Mouse (Mus musculus) adrenal gland, postnatal 10 days (tissue): ENCODE results near the gene Kat2b. TPM values are rescaled to one million over a fixed set of nuclear protein-coding genes. Genes with fewer than 3 reads are reported as not detected.
"Not testable (repeated sequence)": the region's sequence is repeated elsewhere in the genome, so short reads cannot be mapped to it uniquely, and the experiment has no call there.

Experiments
- DNase-seq: peaks from one replicate; pipeline ENCODE4 v3.0.0; 2021; ENCODE audit warnings: mixed read lengths
- total RNA-seq, 2 experiments: library from RNA; stranded (reverse); gene quantifications; 2 replicates each; pipeline ENCODE4 v1.2.3; 2021

Gene Kat2b
- total RNA-seq, 2 experiments from 2014 or later: 68.2 to 69.1 TPM

- no peak for DNase-seq
Measured at GRCm38 (mm10) chr17:53659230-53659629, 92.6 kb downstream of the Kat2b start.

GRCm38 (mm10) chr17:53659738-53660137 is 93.1 kb downstream of the Kat2b start:
- peak; percentile 50 for DNase-seq

- DNase-seq: no peak
Measured at GRCm38 (mm10) chr17:53661056-53661840, 94.6 kb downstream of the Kat2b start.

GRCm38 (mm10) chr17:53664267-53664666 is 97.6 kb downstream of the Kat2b start:
- DNase-seq: no peak

GRCm38 (mm10) chr17:53664703-53665382 is 98.2 kb downstream of the Kat2b start:
- DNase-seq: no peak

GRCm38 (mm10) chr17:53670453-53670852 is 103.8 kb downstream of the Kat2b start:
- no peak for DNase-seq

- peak; percentile 10 for DNase-seq
Measured at GRCm38 (mm10) chr17:53678716-53679115, 112.1 kb downstream of the Kat2b start.

GRCm38 (mm10) chr17:53688321-53688720 is 121.7 kb downstream of the Kat2b start:
- no peak for DNase-seq

- peak; percentile 98 for DNase-seq
Measured at GRCm38 (mm10) chr17:53688877-53689802, 122.5 kb downstream of the Kat2b start, which contains the start of gene Sgo1. TSS of gene Sgo1 (minus strand) at chr17:53689333.

GRCm38 (mm10) chr17:53689946-53690345 is 123.3 kb downstream of the Kat2b start:
- DNase-seq: no peak

GRCm38 (mm10) chr17:53694039-53694438 is 127.4 kb downstream of the Kat2b start:
- DNase-seq: peak; percentile 54

GRCm38 (mm10) chr17:53697521-53697920 is 130.9 kb downstream of the Kat2b start:
- DNase-seq: not testable (repeated sequence)

- no peak for DNase-seq
Measured at GRCm38 (mm10) chr17:53714453-53714852, 147.8 kb downstream of the Kat2b start.

GRCm38 (mm10) chr17:53715161-53715560 is 148.5 kb downstream of the Kat2b start:
- not testable (repeated sequence) for DNase-seq

- DNase-seq: no peak
Measured at GRCm38 (mm10) chr17:53718474-53718873, 151.8 kb downstream of the Kat2b start.

GRCm38 (mm10) chr17:53718916-53719315 is 152.3 kb downstream of the Kat2b start:
- DNase-seq: not testable (repeated sequence)

Other genes with a start within 250 kb of the Kat2b start
- gene Efhb, start 103.5 kb upstream of the Kat2b start, total RNA-seq: under 1 TPM; 0.67 to 0.69 TPM
- gene Rab5a, start 87.6 kb upstream of the Kat2b start, total RNA-seq: 10 to 100 TPM; 73.3 to 79.8 TPM
- not detected for gene Pp2d1, start 27.4 kb upstream of the Kat2b start, total RNA-seq
- gene Sgo1, start 122.5 kb downstream of the Kat2b start, total RNA-seq: 1 to 10 TPM; 4.6 to 4.9 TPM